Mouse (Mus musculus) Muller cell, postnatal 12 days (primary cell): Measurements from ENCODE around the gene Exoc5.
A peak's percentile ranks its signal among the peaks of the same experiment; 100 is the strongest.

Source experiments
- DNase-seq: peaks from one replicate; pipeline ENCODE4 v3.0.0-alpha.2; 2015; ENCODE audit errors: inconsistent ontology term

Exoc5 gene

GRCm38 (mm10) chr14:49007979-49008378 lies 58.5 kb downstream of the Exoc5 start:
- DNase-seq = no peak

DNA sequence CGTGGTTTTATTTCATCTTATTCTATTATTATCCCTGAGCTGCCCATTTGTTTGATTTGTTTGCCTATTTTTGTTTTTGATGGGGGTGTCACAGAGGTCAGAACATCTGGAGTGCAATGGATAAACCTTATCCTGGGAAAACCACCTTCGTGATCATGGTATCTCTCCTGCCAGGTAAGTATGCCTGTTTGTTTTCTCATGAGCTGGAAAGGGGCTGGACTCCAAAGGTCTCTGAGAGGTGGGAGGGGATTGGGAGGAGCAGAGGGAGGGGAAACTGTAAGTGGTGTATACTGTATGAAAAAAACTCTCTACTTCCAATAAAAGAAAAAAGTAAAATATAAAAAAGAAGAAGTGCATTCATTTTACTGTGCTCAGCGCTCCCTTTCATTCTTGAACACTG lies 64.8 kb downstream of the Exoc5 start:
- DNase-seq = no peak

GRCm38 (mm10) chr14:48998795-48999194 lies 67.7 kb downstream of the Exoc5 start:
- DNase-seq = no peak

DNA sequence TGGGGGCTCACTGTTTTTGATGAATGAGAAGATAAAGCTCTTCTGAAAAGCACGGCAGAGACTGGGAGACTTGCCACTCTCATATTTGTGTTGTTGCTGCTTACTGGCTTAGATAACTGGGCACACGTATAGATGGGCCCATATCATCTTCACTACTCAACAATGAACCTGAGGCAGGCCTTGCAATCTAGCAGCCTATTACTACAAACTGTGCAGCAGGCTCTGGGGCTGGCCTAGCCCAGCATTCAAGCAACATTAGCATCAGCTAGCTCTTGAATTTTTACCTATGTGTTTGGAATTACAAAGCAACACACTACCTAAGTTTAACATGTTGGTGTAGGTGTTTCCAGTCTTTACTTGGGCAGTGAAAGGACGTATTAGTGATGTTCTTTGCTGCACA lies 72.6 kb downstream of the Exoc5 start:
- no peak for DNase-seq

DNA sequence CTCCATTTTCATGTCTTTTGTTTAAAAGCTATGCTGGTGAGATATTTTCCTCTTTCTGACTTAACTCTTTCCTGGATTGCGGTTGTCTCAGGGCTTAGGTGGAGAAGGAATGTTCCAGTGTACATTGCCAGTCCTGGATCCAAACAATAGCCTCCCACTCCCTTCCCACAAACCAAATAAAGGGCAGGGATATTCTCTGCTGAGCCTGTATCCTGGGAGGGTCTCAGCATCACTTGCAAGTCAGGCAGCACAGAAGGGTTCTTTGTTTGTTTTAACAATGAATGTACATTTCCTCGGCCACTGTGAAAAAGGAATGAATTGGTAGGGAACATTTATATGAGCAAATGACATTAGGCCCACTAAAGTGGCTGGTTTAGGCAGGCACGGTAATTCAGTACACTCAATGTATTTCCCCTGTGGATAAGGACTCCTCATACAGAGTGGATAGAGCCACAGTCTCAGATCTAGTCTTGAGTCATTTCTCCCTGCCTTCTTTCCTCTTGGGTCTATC lies 74.3 kb downstream of the Exoc5 start:
- DNase-seq = no peak

DNA sequence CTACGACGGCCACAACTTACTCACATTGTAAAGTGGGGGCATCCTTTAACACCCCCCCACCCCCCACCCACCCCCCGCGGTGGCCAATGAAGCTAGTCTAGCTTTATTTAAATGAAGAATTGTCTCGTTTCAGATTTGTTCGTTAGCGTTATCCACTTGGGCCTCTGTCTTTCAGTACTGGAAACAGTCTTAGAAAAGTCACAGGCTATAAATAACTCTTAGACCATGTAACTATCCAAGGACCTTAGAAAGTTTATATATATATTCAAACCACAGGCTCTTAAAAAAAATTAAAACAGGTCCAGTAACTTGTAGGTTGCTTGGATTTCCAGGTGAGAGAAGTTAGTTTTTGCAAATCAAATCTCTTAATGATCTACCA lies 75.3 kb downstream of the Exoc5 start:
- DNase-seq = no peak

DNA sequence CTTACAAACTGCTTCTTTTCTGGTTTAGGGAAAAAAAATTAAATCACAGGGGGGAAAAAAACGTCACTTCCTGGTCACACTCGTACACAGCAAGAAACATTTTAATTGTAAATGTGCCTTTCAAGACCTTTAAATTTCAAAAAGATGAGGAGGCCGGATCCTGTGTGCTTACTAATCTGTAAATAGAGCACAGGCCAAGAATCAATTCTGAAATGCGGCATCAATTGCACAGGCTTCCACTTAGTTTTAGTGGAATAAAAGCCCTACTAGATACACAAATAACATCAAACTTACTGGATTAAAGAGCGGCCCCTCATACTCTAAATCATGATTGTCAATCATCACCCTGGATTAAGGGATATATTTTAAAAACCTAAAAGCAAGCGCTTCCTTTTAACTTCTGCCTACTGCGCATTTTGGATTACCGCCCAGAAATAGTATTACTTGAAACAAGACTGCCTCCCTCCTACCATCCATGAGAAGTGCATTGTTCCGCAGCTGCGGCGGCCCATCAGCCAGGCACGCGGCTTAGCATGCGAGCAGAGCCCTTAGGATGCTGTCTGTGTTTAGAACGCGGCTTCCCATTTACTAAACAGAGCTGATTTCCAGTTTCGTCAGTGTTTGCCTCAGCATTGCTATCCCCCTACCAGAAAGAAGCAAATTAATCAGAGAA lies 75.8 kb downstream of the Exoc5 start:
- DNase-seq = peak; percentile 82

DNA sequence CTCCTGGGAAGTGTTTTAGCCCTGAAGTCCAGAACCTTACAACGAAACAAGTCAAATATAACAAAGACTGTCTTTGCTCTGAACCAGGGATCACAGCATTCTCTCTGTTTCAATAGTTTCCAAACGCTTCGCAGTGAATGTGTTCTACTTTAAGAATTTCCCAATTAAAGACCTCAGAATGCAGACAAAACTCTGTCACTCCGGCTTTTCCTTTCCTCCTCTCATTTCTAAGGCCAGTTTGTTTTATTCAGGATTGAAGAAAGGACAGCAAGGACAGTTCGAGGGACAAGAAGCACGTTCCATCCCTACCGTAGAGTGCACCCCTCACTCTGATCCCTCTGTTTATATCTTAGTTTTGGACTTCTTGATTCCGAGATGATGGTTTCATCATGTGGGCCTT lies 76.6 kb downstream of the Exoc5 start:
- no peak for DNase-seq

DNA sequence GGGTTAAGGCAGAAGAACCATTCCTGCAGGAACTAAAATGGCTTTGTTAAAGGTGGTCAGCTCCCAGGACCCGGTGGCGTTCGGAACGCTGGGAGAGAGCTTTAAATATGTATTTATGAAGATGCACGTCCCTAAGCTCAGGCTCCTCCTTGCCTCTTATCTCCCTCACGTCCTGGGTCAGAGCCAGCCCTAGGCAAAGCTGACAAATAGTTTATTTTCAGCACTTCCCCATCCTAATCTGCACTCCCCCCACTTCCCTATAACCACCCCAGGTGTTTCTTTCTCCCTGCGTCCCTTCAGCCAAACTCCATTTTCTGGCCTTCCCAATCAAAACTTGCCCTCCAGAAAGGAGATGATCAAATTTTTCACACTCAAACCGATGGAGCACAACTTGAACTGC lies 80.2 kb downstream of the Exoc5 start:
- DNase-seq = no peak

GRCm38 (mm10) chr14:48985673-48986072 lies 80.8 kb downstream of the Exoc5 start:
- DNase-seq = peak; percentile 19

DNA sequence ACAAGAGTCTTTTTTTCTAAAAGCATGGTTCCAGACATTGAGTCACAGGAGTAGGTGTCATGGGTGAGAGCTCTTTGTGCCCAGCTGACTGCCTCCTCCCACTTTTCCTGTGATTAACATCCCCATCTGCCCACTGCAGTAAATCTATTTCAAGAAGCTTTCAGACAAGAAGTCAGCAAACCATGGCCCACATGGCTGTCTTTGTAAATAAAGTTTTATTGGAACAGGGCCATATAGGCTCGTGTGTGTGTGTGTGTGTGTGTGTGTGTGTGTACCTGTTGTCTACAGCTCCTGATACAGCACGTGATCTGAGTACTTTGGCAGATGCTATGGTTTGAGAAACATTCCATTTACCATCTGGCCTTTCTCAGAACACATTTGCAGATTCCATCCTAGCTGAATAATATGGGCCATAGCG lies 87.5 kb downstream of the Exoc5 start:
- peak; percentile 15 for DNase-seq

DNA sequence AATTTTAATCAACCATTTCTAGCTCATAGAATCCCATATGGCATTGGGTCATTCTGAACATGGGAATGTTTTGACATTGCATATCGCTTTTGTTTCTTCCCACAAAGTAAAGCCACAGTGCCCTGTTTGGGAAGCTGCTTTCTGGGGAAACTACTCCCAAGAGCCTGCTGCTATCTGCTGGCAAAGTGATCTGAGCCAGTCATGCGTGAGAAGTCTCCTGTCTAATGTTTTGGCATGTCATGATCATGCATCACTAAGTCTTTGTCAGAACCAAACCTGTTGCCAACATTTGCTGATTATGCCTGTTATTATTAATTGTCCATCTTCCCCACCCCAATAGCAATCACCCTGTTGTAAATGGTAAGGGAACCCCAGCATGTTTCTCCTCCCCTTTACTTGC lies 94.9 kb downstream of the Exoc5 start:
- DNase-seq = peak; percentile 4

- DNase-seq = no peak
Measured at GRCm38 (mm10) chr14:48968670-48969069, 97.8 kb downstream of the Exoc5 start.
